Mouse (Mus musculus): ENCODE measurements at regions not wholly inside any gene's neighbourhood (a gene's known extent, or its start where the extent isn't known, plus 50 kb on each side); places are given as distances from the start of the nearest gene placed in this dataset.

GRCm38 (mm10) chr12:45597904-45598570 is 523.5 kb upstream of the Stxbp6 start:
- Histone ChIP-seq H3K27ac (ENCODE audit: insufficient read depth, low read depth, low read length) (no peak overlapping the region), H3K27me3 (replicated peaks; ENCODE audit: control insufficient read depth, insufficient read depth, low read length) (no peaks in the 10 kb centered on the region), H3K4me1 (ENCODE audit: control insufficient read depth, insufficient read depth, low read length) (peaks cover 11% of the 10 kb centered on the region), H3K4me3 (ENCODE audit: insufficient read depth, low read depth, low read length) (no peak overlapping the region), H3K36me3 (ENCODE audit: control insufficient read depth, insufficient read depth, low read length) (no peaks in the 10 kb centered on the region)
- peak; percentile 27 for DNase-seq
- WGBS, result 22% methylated on average over 4 of the region's 4 CpGs
- no peak for TF ChIP-seq POLR2A (IDR thresholded peaks at IDR 0.05; ENCODE audit: low read depth, low read length)

GRCm38 (mm10) chr12:45594689-45595088 is 520.2 kb upstream of the Stxbp6 start:
- Histone ChIP-seq H3K4me1 (ENCODE audit: control insufficient read depth, insufficient read depth, low read length) (peaks cover 6% of the 10 kb centered on the region), H3K27me3 (replicated peaks; ENCODE audit: control insufficient read depth, insufficient read depth, low read length) (no peaks in the 10 kb centered on the region), H3K4me3 (ENCODE audit: insufficient read depth, low read depth, low read length) (no peak overlapping the region), H3K36me3 (ENCODE audit: control insufficient read depth, insufficient read depth, low read length) (no peaks in the 10 kb centered on the region), H3K27ac (ENCODE audit: insufficient read depth, low read depth, low read length) (no peak overlapping the region)
- 44% methylated on average over 3 of the region's 3 CpGs for WGBS
- DNase-seq, result no peak
- TF ChIP-seq CTCF (conservative IDR thresholded peaks at IDR 0.05; ENCODE audit: insufficient read depth, insufficient read length, low read depth, low read length), result no peak
- no peak for TF ChIP-seq POLR2A (IDR thresholded peaks at IDR 0.05; ENCODE audit: low read depth, low read length)

GRCm38 (mm10) chr12:45590191-45590590 is 515.7 kb upstream of the Stxbp6 start:
- TF ChIP-seq CTCF (conservative IDR thresholded peaks at IDR 0.05; ENCODE audit: insufficient read depth, insufficient read length, low read depth, low read length), result no peak
- TF ChIP-seq POLR2A (IDR thresholded peaks at IDR 0.05; ENCODE audit: low read depth, low read length), result no peak
- Histone ChIP-seq H3K4me1 (ENCODE audit: control insufficient read depth, insufficient read depth, low read length) (no peaks in the 10 kb centered on the region; the same call in 1 of the 2 replicates), H3K4me3 (ENCODE audit: insufficient read depth, low read depth, low read length) (no peak overlapping the region), H3K36me3 (ENCODE audit: control insufficient read depth, insufficient read depth, low read length) (no peaks in the 10 kb centered on the region), H3K27ac (ENCODE audit: insufficient read depth, low read depth, low read length) (no peak overlapping the region), H3K27me3 (replicated peaks; ENCODE audit: control insufficient read depth, insufficient read depth, low read length) (no peaks in the 10 kb centered on the region)
- WGBS, result 94% methylated on average over 2 of the region's 2 CpGs
- DNase-seq, result no peak

GRCm38 (mm10) chr12:45585763-45586162 is 511.3 kb upstream of the Stxbp6 start:
- no peak overlapping the region for H3K27ac ChIP-seq (ENCODE audit: insufficient read depth, low read depth, low read length)
- no peak for DNase-seq
- H3K27me3 ChIP-seq (replicated peaks; ENCODE audit: control insufficient read depth, insufficient read depth, low read length), result no peaks in the 10 kb centered on the region
- TF ChIP-seq POLR2A (IDR thresholded peaks at IDR 0.05; ENCODE audit: low read depth, low read length), result no peak
- TF ChIP-seq CTCF (conservative IDR thresholded peaks at IDR 0.05; ENCODE audit: insufficient read depth, insufficient read length, low read depth, low read length), result no peak
- H3K36me3 ChIP-seq (ENCODE audit: control insufficient read depth, insufficient read depth, low read length), result no peaks in the 10 kb centered on the region
- no peak overlapping the region for H3K4me3 ChIP-seq (ENCODE audit: insufficient read depth, low read depth, low read length)
- 93% methylated on average over 4 of the region's 4 CpGs for whole genome bisulfite sequencing
- H3K4me1 ChIP-seq (ENCODE audit: control insufficient read depth, insufficient read depth, low read length), result no peaks in the 10 kb centered on the region

- H3K27me3 ChIP-seq (replicated peaks; ENCODE audit: control insufficient read depth, insufficient read depth, low read length), result no peaks in the 10 kb centered on the region
- H3K36me3 ChIP-seq (ENCODE audit: control insufficient read depth, insufficient read depth, low read length), result no peaks in the 10 kb centered on the region
- no peak overlapping the region for H3K27ac ChIP-seq (ENCODE audit: insufficient read depth, low read depth, low read length)
- DNase-seq, result peak; percentile 15
- no peak for TF ChIP-seq POLR2A (IDR thresholded peaks at IDR 0.05; ENCODE audit: low read depth, low read length)
- TF ChIP-seq CTCF (conservative IDR thresholded peaks at IDR 0.05; ENCODE audit: insufficient read depth, insufficient read length, low read depth, low read length), result no peak
- H3K4me1 ChIP-seq (ENCODE audit: control insufficient read depth, insufficient read depth, low read length), result no peaks in the 10 kb centered on the region
- WGBS, result 53% methylated on average over 13 of the region's 13 CpGs
- no peak overlapping the region for H3K4me3 ChIP-seq (ENCODE audit: insufficient read depth, low read depth, low read length)
Observed at GRCm38 (mm10) chr12:45563325-45564030, 489.0 kb upstream of the Stxbp6 start.

- Histone ChIP-seq H3K27me3 (replicated peaks; ENCODE audit: control insufficient read depth, insufficient read depth, low read length) (no peaks in the 10 kb centered on the region), H3K4me3 (ENCODE audit: insufficient read depth, low read depth, low read length) (no peak overlapping the region), H3K4me1 (ENCODE audit: control insufficient read depth, insufficient read depth, low read length) (no peaks in the 10 kb centered on the region), H3K36me3 (ENCODE audit: control insufficient read depth, insufficient read depth, low read length) (no peaks in the 10 kb centered on the region), H3K27ac (ENCODE audit: insufficient read depth, low read depth, low read length) (no peak overlapping the region)
- no peak for DNase-seq
- TF ChIP-seq CTCF (conservative IDR thresholded peaks at IDR 0.05; ENCODE audit: insufficient read depth, insufficient read length, low read depth, low read length) (no peak), POLR2A (IDR thresholded peaks at IDR 0.05; ENCODE audit: low read depth, low read length) (no peak)
- 77% methylated on average over 1 of the region's 1 CpGs for WGBS
Observed at GRCm38 (mm10) chr12:45562637-45563220, 488.2 kb upstream of the Stxbp6 start.

GRCm38 (mm10) chr12:45561889-45562288 is 487.4 kb upstream of the Stxbp6 start:
- WGBS, result 82% methylated on average over 11 of the region's 11 CpGs
- TF ChIP-seq CTCF (conservative IDR thresholded peaks at IDR 0.05; ENCODE audit: insufficient read depth, insufficient read length, low read depth, low read length) (no peak), POLR2A (IDR thresholded peaks at IDR 0.05; ENCODE audit: low read depth, low read length) (no peak)
- no peak overlapping the region for H3K4me3 ChIP-seq (ENCODE audit: insufficient read depth, low read depth, low read length)

More at GRCm38 (mm10) chr12:45561889-45562288, 487.4 kb upstream of the Stxbp6 start:
- Histone ChIP-seq H3K36me3 (ENCODE audit: control insufficient read depth, insufficient read depth, low read length) (no peaks in the 10 kb centered on the region), H3K27me3 (replicated peaks; ENCODE audit: control insufficient read depth, insufficient read depth, low read length) (no peaks in the 10 kb centered on the region), H3K27ac (ENCODE audit: insufficient read depth, low read depth, low read length) (no peak overlapping the region), H3K4me1 (ENCODE audit: control insufficient read depth, insufficient read depth, low read length) (no peaks in the 10 kb centered on the region)
- no peak for DNase-seq
